Mouse (Mus musculus) intestine, postnatal 0 days (tissue): Measurements from ENCODE around the gene Tmem102. TPM values are rescaled to one million over a fixed set of nuclear protein-coding genes. Genes with fewer than 3 reads are reported as not detected.

Source experiments
- ATAC-seq: fragments of 200-750 bp; cut with Nextera tagmentation; 2 replicates; pipeline ENCODE4 v1.8.0; 2017; ENCODE audit warnings: mild to moderate bottlenecking, moderate TSS enrichment, moderate library complexity
- H3K27ac ChIP-seq: fragments of 300-500 bp; sonication (generic); 2 replicates; pipeline ENCODE4 v1.5.1; 2014; ENCODE audit warnings: mild to moderate bottlenecking, low read depth, low read length, moderate library complexity
- H3K27me3 ChIP-seq: fragments of 300-500 bp; sonication (generic); replicated peaks from 2 replicates; pipeline ENCODE4 v1.6.1; 2014; ENCODE audit warnings: low read length, mixed read lengths; ENCODE audit not compliant: control insufficient read depth, insufficient read depth
- H3K36me3 ChIP-seq: fragments of 300-500 bp; sonication (generic); 2 replicates; pipeline ENCODE4 v1.6.1; 2014; ENCODE audit warnings: mild to moderate bottlenecking, moderate library complexity; ENCODE audit not compliant: control insufficient read depth, insufficient read depth
- H3K4me1 ChIP-seq: fragments of 300-500 bp; sonication (generic); replicated peaks from 2 replicates; pipeline ENCODE4 v1.6.1; 2014; ENCODE audit warnings: antibody characterized with exemption, low read length, mixed read lengths; ENCODE audit not compliant: control insufficient read depth, insufficient read depth
- H3K4me2 ChIP-seq: fragments of 300-500 bp; sonication (generic); replicated peaks from 2 replicates; pipeline ENCODE4 v1.6.1; 2014; ENCODE audit warnings: low read depth, mild to moderate bottlenecking, moderate library complexity
- H3K4me3 ChIP-seq: fragments of 300-500 bp; sonication (generic); 2 replicates; pipeline ENCODE4 v1.5.1; 2014; ENCODE audit warnings: low read depth, low read length
- H3K9ac ChIP-seq: fragments of 300-500 bp; sonication (generic); 2 replicates; pipeline ENCODE4 v1.6.1; 2014; ENCODE audit warnings: mild to moderate bottlenecking, low read depth, low read length
- H3K9me3 ChIP-seq: fragments of 300-500 bp; sonication (generic); 2 replicates; pipeline ENCODE4 v1.6.1; 2016; ENCODE audit warnings: mixed run types; ENCODE audit not compliant: control insufficient read depth
- CTCF ChIP-seq: sonication (generic); IDR thresholded peaks from 2 replicates; pipeline ENCODE4 v1.5.1; 2016; ENCODE audit warnings: low read depth, mild to moderate bottlenecking, control low read depth, antibody characterized with exemption, moderate library complexity
- WGBS: fragments of 180-500 bp; shearing (Covaris S2); extraction: QIAGEN DNeasy Blood & Tissue Kit; methylation state at CpG from one replicate; pipeline ENCODE4 v1.1.7; 2014; 5-methylcytosine and 5-hydroxymethylcytosine counted together
- polyA plus RNA-seq: library from polyadenylated mRNA; unstranded; fragments of >200 nt; fragmentation: Nextera tagmentation; extraction: Ambion mirVana; gene quantifications from 2 replicates; pipeline ENCODE4 v1.2.1, GENCODE M21; 2015

Gene Tmem102
- polyA plus RNA-seq, 1 experiment from 2014 or later = 58.0 TPM

GRCm38 (mm10) chr11:69775716-69776115 lies 29.7 kb downstream of the Tmem102 start:
- Histone ChIP-seq H3K27me3 (no peaks in the 10 kb centered on the region), H3K4me1 (no peaks in the 10 kb centered on the region), H3K4me3 (no peak overlapping the region), H3K36me3 (peaks cover 21% of the 10 kb centered on the region; the same call in 1 of the 2 replicates), H3K27ac (no peak overlapping the region), H3K9me3 (no peaks in the 10 kb centered on the region), H3K9ac (no peak overlapping the region), H3K4me2 (no peak overlapping the region)
- ATAC-seq = no peak
- no peak for TF ChIP-seq CTCF
- 68% methylated on average over 10 of the region's 10 CpGs for WGBS

GRCm38 (mm10) chr11:69774961-69775360 lies 30.5 kb downstream of the Tmem102 start:
- Histone ChIP-seq H3K4me2 (no peak overlapping the region), H3K4me3 (no peak overlapping the region), H3K27me3 (no peaks in the 10 kb centered on the region), H3K4me1 (no peaks in the 10 kb centered on the region), H3K9ac (no peak overlapping the region), H3K9me3 (no peaks in the 10 kb centered on the region), H3K36me3 (peaks cover 21% of the 10 kb centered on the region; the same call in 1 of the 2 replicates), H3K27ac (no peak overlapping the region)
- ATAC-seq = no peak
- no peak for TF ChIP-seq CTCF
- WGBS = 64% methylated on average over 5 of the region's 5 CpGs

- Histone ChIP-seq H3K9ac (no peak overlapping the region), H3K9me3 (no peaks in the 10 kb centered on the region), H3K4me1 (no peaks in the 10 kb centered on the region), H3K27ac (0 out of 2 replicates have a peak overlapping the region, but pooled peaks have one; percentile 9), H3K36me3 (peaks cover 4% of the 10 kb centered on the region; the same call in 1 of the 2 replicates), H3K4me3 (no peak overlapping the region), H3K27me3 (no peaks in the 10 kb centered on the region), H3K4me2 (peak overlapping the region; percentile 93)
- TF ChIP-seq CTCF = no peak
- WGBS = 51% methylated on average over 4 of the region's 4 CpGs
- ATAC-seq = no peak
These were observed 37.9 kb downstream of the Tmem102 start for GRCm38 (mm10) chr11:69767625-69767909.

GRCm38 (mm10) chr11:69766872-69767624 lies 38.4 kb downstream of the Tmem102 start:
- 61% methylated on average over 13 of the region's 13 CpGs for WGBS
- Histone ChIP-seq H3K4me1 (no peaks in the 10 kb centered on the region), H3K9me3 (no peaks in the 10 kb centered on the region), H3K4me3 (peak overlapping the region; percentile 93), H3K27me3 (no peaks in the 10 kb centered on the region), H3K4me2 (peak overlapping the region; percentile 93), H3K27ac (no peak overlapping the region), H3K9ac (peak overlapping the region; percentile 91; the same call in 1 of the 2 replicates), H3K36me3 (peaks cover 4% of the 10 kb centered on the region; the same call in 1 of the 2 replicates)
- TF ChIP-seq CTCF = no peak
- no peak for ATAC-seq

GRCm38 (mm10) chr11:69766126-69766609 lies 39.3 kb downstream of the Tmem102 start:
- TF ChIP-seq CTCF = no peak
- ATAC-seq = peak; percentile 73
- Histone ChIP-seq H3K27ac (peak overlapping the region; percentile 86), H3K4me2 (peak overlapping the region; percentile 93), H3K27me3 (no peaks in the 10 kb centered on the region), H3K9me3 (no peaks in the 10 kb centered on the region), H3K9ac (peak overlapping the region; percentile 91), H3K4me1 (no peaks in the 10 kb centered on the region), H3K4me3 (peak overlapping the region; percentile 93), H3K36me3 (peaks cover 4% of the 10 kb centered on the region; the same call in 1 of the 2 replicates)
- under 1% methylated on average over 36 of the region's 37 CpGs for WGBS

- H3K4me2 ChIP-seq = peak within 1 kb of the TSS; percentile 93
- H3K4me3 ChIP-seq = peak within 1 kb of the TSS; percentile 93
- H3K4me1 ChIP-seq = no peaks in the 10 kb centered on the region
- H3K27me3 ChIP-seq = no peaks in the 10 kb centered on the region
- H3K9me3 ChIP-seq = no peaks in the 10 kb centered on the region
- ATAC-seq = peak; percentile 57
- no peak for TF ChIP-seq CTCF
- peak within 1 kb of the TSS; percentile 86 for H3K27ac ChIP-seq
- peak within 1 kb of the TSS; percentile 91 for H3K9ac ChIP-seq
- H3K36me3 ChIP-seq = no peaks in the 10 kb centered on the region
- WGBS = 21% methylated on average over 44 of the region's 55 CpGs
These were observed 40.0 kb downstream of the Tmem102 start, which contains the start of gene Zbtb4 for GRCm38 (mm10) chr11:69765221-69766125. Gene Zbtb4, plus strand, starts transcription at chr11:69765912.
